In the genomic region with DNA sequence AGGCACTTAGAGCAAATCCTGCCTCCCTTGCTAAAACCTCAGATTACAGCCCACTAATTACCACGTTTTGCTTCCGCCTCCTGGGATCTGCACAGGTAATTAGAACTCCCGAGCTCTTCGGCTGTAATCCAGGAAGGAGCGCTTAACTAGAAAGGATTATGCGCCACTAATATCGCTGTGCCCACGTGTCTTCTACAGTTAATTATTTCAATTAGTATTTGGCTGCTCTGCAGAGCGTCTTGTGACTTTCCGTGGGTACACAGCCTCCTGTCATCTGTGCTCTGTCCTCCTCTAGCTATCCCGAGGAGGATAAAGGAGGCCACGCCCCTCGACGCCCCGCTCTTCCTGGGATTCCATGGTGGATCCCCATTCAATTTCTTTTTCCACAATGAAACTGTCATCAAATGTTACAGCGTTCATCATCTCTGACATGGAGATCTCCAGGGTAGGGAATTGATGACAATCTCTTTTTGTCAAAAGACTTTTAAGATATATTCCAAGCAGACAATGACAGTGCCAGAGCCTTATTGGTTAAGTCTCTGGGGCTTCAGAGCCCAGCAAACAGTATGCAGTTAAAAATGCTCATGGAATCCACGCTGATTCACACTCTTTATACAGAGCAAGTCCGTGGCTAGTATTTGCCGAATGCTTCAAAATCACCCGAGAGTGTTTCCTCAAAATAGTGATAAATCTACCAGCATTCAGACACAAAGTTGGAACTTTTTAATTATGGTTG, we compare ENCODE assay signal across 9 mouse cellular contexts.
DNase-seq lines count a peak whose midpoint lies in the region; ATAC-seq and TF ChIP-seq lines count a peak whose summit lies in the region.
"Had no signal": no experiment of that assay in that cellular context is flagged by ENCODE, and none has a peak within 500 bp of the region (broad histone marks: within the 10 kb centered on the region; RNA-seq: fewer than 3 reads in every experiment).

No protein-coding gene starts in this region.

- H3K9ac ChIP-seq in heart, embryonic 12.5 days, result no peak overlapping the region
- no peak overlapping the region for H3K9ac ChIP-seq in hindbrain, embryonic 13.5 days
- no peak overlapping the region for H3K9ac ChIP-seq in midbrain, embryonic 12.5 days (replicated peaks)
- no peak overlapping the region for H3K9ac ChIP-seq in liver, postnatal 0 days (replicated peaks)
- H3K9ac ChIP-seq: liver, embryonic 15.5 days had no signal

- WGBS in heart, embryonic 12.5 days, result 38% methylated on average over 20 of the region's 20 CpGs
- 28% methylated on average over 20 of the region's 20 CpGs for WGBS in hindbrain, embryonic 13.5 days
- 32% methylated on average over 20 of the region's 20 CpGs for WGBS in midbrain, embryonic 12.5 days
- 38% methylated on average over 20 of the region's 20 CpGs for WGBS in liver, postnatal 0 days (ENCODE audit: insufficient replicate concordance)

- DNase-seq in heart, postnatal 4 days, result no peak
- peak; percentile 8 to 14 for DNase-seq in cerebellum, postnatal 25 days
- no peak for DNase-seq in liver, postnatal 0 days
- DNase-seq in adipocyte (ENCODE audit: low spot score), result no peak
- no peak for DNase-seq in yolk sac, embryonic 10.5 days (ENCODE audit: low spot score)

- peak overlapping the region; percentile 57 for H3K4me2 ChIP-seq in heart, embryonic 12.5 days
- H3K4me2 ChIP-seq in hindbrain, embryonic 13.5 days, result peak overlapping the region; percentile 48
- H3K4me2 ChIP-seq in midbrain, embryonic 12.5 days (replicated peaks), result peak overlapping the region; percentile 48
- H3K4me2 ChIP-seq in liver, postnatal 0 days (ENCODE audit: low read depth, low read length), result no peak overlapping the region
- H3K4me2 ChIP-seq: liver, embryonic 15.5 days had no signal

- H3K4me1 ChIP-seq in heart, embryonic 12.5 days (replicated peaks), result no peaks in the 10 kb centered on the region
- H3K4me1 ChIP-seq in hindbrain, embryonic 13.5 days (replicated peaks), result peaks cover 10% of the 10 kb centered on the region
- no peaks in the 10 kb centered on the region for H3K4me1 ChIP-seq in midbrain, embryonic 12.5 days
- H3K4me1 ChIP-seq in liver, postnatal 0 days (ENCODE audit: insufficient read depth), result no peaks in the 10 kb centered on the region
- H3K4me1 ChIP-seq: liver, embryonic 15.5 days had no signal

- no peak for TF ChIP-seq CTCF in liver, postnatal 0 days (IDR thresholded peaks at IDR 0.05; ENCODE audit: low read depth)

- peak overlapping the region; percentile 10; the same call in 1 of the 2 replicates for H3K4me3 ChIP-seq in heart, embryonic 12.5 days
- H3K4me3 ChIP-seq in hindbrain, embryonic 13.5 days, result peak overlapping the region; percentile 16
- H3K4me3 ChIP-seq in midbrain, embryonic 12.5 days, result peak overlapping the region; percentile 28
- H3K4me3 ChIP-seq in liver, postnatal 0 days (ENCODE audit: low read depth, low read length), result no peak overlapping the region
- H3K4me3 ChIP-seq: liver, embryonic 15.5 days had no signal

- no peaks in the 10 kb centered on the region for H3K36me3 ChIP-seq in heart, embryonic 12.5 days
- no peaks in the 10 kb centered on the region for H3K36me3 ChIP-seq in hindbrain, embryonic 13.5 days
- no peaks in the 10 kb centered on the region for H3K36me3 ChIP-seq in midbrain, embryonic 12.5 days
- no peaks in the 10 kb centered on the region for H3K36me3 ChIP-seq in liver, postnatal 0 days (replicated peaks; ENCODE audit: insufficient read depth, low read length)
- H3K36me3 ChIP-seq: liver, embryonic 15.5 days had no signal

- 0 out of 2 replicates have a peak, but pooled peaks cover 4% of the 10 kb centered on the region for H3K27me3 ChIP-seq in heart, embryonic 12.5 days (replicated peaks)
- 0 out of 2 replicates have a peak, but pooled peaks cover 3% of the 10 kb centered on the region for H3K27me3 ChIP-seq in hindbrain, embryonic 13.5 days
- H3K27me3 ChIP-seq in midbrain, embryonic 12.5 days, result peaks cover 12% of the 10 kb centered on the region; the same call in 1 of the 2 replicates
- H3K27me3 ChIP-seq in liver, postnatal 0 days (ENCODE audit: insufficient read depth, low read length), result no peaks in the 10 kb centered on the region
- H3K27me3 ChIP-seq: liver, embryonic 15.5 days had no signal

- no peak for ATAC-seq in heart, embryonic 12.5 days (ENCODE audit: insufficient number of reproducible peaks, low FRiP score)
- peak; percentile 83 for ATAC-seq in hindbrain, embryonic 13.5 days (ENCODE audit: low FRiP score)
- peak; percentile 62 for ATAC-seq in midbrain, embryonic 12.5 days (ENCODE audit: low FRiP score, low read depth)
- ATAC-seq in liver, postnatal 0 days, result no peak

- TF ChIP-seq EP300 in liver, postnatal 0 days (IDR thresholded peaks at IDR 0.05; ENCODE audit: low read depth), result no peak

- no peak overlapping the region for H3K27ac ChIP-seq in heart, embryonic 12.5 days (ENCODE audit: poor library complexity, severe bottlenecking)
- peak overlapping the region; percentile 3; the same call in 1 of the 2 replicates for H3K27ac ChIP-seq in hindbrain, embryonic 13.5 days
- no peak overlapping the region for H3K27ac ChIP-seq in midbrain, embryonic 12.5 days (replicated peaks)
- H3K27ac ChIP-seq in liver, postnatal 0 days (ENCODE audit: low read depth), result no peak overlapping the region
- H3K27ac ChIP-seq: liver, embryonic 15.5 days had no signal

- no peaks in the 10 kb centered on the region for H3K9me3 ChIP-seq in heart, embryonic 12.5 days (replicated peaks)
- no peaks in the 10 kb centered on the region for H3K9me3 ChIP-seq in hindbrain, embryonic 13.5 days
- no peaks in the 10 kb centered on the region for H3K9me3 ChIP-seq in midbrain, embryonic 12.5 days
- no peaks in the 10 kb centered on the region for H3K9me3 ChIP-seq in liver, postnatal 0 days (ENCODE audit: low read length)
- H3K9me3 ChIP-seq: liver, embryonic 15.5 days had no signal

Comparison
In these comparisons a context has a peak if more than half of its experiments do, and no peak if none do; other contexts are left out.
1. ATAC-seq: peak in hindbrain, embryonic 13.5 days (single experiment) and midbrain, embryonic 12.5 days (single experiment); none in heart, embryonic 12.5 days (single experiment) and liver, postnatal 0 days (single experiment).
2. DNase-seq: peak in cerebellum, postnatal 25 days (2 of 2); none in heart, postnatal 4 days (single experiment), liver, postnatal 0 days (single experiment), adipocyte (single experiment) and yolk sac, embryonic 10.5 days (single experiment).